Mouse (Mus musculus) adrenal gland, postnatal 10 days (tissue): ENCODE results near the gene Polr2m. TPM values are rescaled to one million over a fixed set of nuclear protein-coding genes. Genes with fewer than 3 reads are reported as not detected.

ENCODE experiments used
- DNase-seq: peaks from one replicate; pipeline ENCODE4 v3.0.0; 2021; ENCODE audit warnings: mixed read lengths
- total RNA-seq, 2 experiments: library from RNA; stranded (reverse); gene quantifications; 2 replicates each; pipeline ENCODE4 v1.2.3; 2021

The Polr2m gene
- total RNA-seq, 2 experiments from 2014 or later, result 173 to 196 TPM

GRCm38 (mm10) chr9:71475536-71475935 is 10.2 kb downstream of the Polr2m start:
- no peak for DNase-seq

GRCm38 (mm10) chr9:71467434-71467833 is 18.3 kb downstream of the Polr2m start:
- DNase-seq, result no peak

- peak; percentile 51 for DNase-seq
These were observed 19.6 kb downstream of the Polr2m start for GRCm38 (mm10) chr9:71466111-71466510.

GRCm38 (mm10) chr9:71463072-71463667 is 22.6 kb downstream of the Polr2m start:
- no peak for DNase-seq

GRCm38 (mm10) chr9:71456738-71457137 is 29.0 kb downstream of the Polr2m start:
- DNase-seq, result no peak

GRCm38 (mm10) chr9:71453917-71454316 is 31.8 kb downstream of the Polr2m start:
- DNase-seq, result no peak

- no peak for DNase-seq
These were observed 32.4 kb downstream of the Polr2m start for GRCm38 (mm10) chr9:71453352-71453751.

GRCm38 (mm10) chr9:71450626-71451025 is 35.1 kb downstream of the Polr2m start:
- DNase-seq, result no peak

- peak; percentile 84 for DNase-seq
These were observed 38.2 kb downstream of the Polr2m start for GRCm38 (mm10) chr9:71447573-71447972.

- DNase-seq, result no peak
These were observed 40.4 kb downstream of the Polr2m start for GRCm38 (mm10) chr9:71445308-71445707.

GRCm38 (mm10) chr9:71438146-71438545 is 47.6 kb downstream of the Polr2m start:
- no peak for DNase-seq

Other genes with a start within 250 kb of the Polr2m start
- gene Myzap, start 106.4 kb upstream of the Polr2m start, total RNA-seq, result 10 to 100 TPM; 10.9 to 13.5 TPM